Mouse (Mus musculus) hindbrain, embryonic 13.5 days (tissue): ENCODE measurements around the gene Inppl1. TPM values are rescaled to one million over a fixed set of nuclear protein-coding genes. Genes with fewer than 3 reads are reported as not detected.
A peak's percentile ranks its signal among the peaks of the same experiment; 100 is the strongest.

Experiments
- ATAC-seq: fragments of 200-750 bp; cut with Nextera tagmentation; 2 replicates; pipeline ENCODE4 v1.8.0; 2017; ENCODE audit warnings: moderate TSS enrichment; ENCODE audit not compliant: low FRiP score
- H3K27ac ChIP-seq: fragments of 300-500 bp; sonication (generic); 2 replicates; pipeline ENCODE4 v1.5.1; 2015; ENCODE audit warnings: inconsistent platforms, mild to moderate bottlenecking, moderate library complexity
- H3K27me3 ChIP-seq: fragments of 300-500 bp; sonication (generic); 2 replicates; pipeline ENCODE4 v1.6.1; 2015; ENCODE audit warnings: mild to moderate bottlenecking, inconsistent platforms
- H3K36me3 ChIP-seq: fragments of 300-500 bp; sonication (generic); 2 replicates; pipeline ENCODE4 v1.6.1; 2015; ENCODE audit warnings: mild to moderate bottlenecking, inconsistent platforms
- H3K4me1 ChIP-seq: fragments of 300-500 bp; sonication (generic); replicated peaks from 2 replicates; pipeline ENCODE4 v1.6.1; 2015; ENCODE audit warnings: inconsistent platforms
- H3K4me2 ChIP-seq: fragments of 300-500 bp; sonication (generic); 2 replicates; pipeline ENCODE4 v1.6.1; 2015; ENCODE audit warnings: inconsistent platforms, mild to moderate bottlenecking, moderate library complexity
- H3K4me3 ChIP-seq: fragments of 300-500 bp; sonication (generic); 2 replicates; pipeline ENCODE4 v1.5.1; 2015; ENCODE audit warnings: mild to moderate bottlenecking, inconsistent platforms
- H3K9ac ChIP-seq: fragments of 300-500 bp; sonication (generic); 2 replicates; pipeline ENCODE4 v1.6.1; 2015; ENCODE audit warnings: mild to moderate bottlenecking, inconsistent platforms
- H3K9me3 ChIP-seq: fragments of 300-500 bp; sonication (generic); 2 replicates; pipeline ENCODE4 v1.6.1; 2016; ENCODE audit warnings: inconsistent platforms
- WGBS: fragments of 180-500 bp; shearing (Covaris S2); methylation state at CpG from one replicate; pipeline ENCODE4 v1.1.7; 2015; 5-methylcytosine and 5-hydroxymethylcytosine counted together
- polyA plus RNA-seq: library from polyadenylated mRNA; unstranded; fragments of >200 nt; fragmentation: Nextera tagmentation; extraction: Ambion mirVana; gene quantifications from 2 replicates; pipeline ENCODE4 v1.2.1, GENCODE M21; 2015

Inppl1 gene
- polyA plus RNA-seq: 12.7 and 15.4 TPM in 2 replicates

- Histone ChIP-seq H3K4me2 (peak within 1 kb of the TSS; percentile 96), H3K9ac (peak within 1 kb of the TSS; percentile 85), H3K4me3 (peak within 1 kb of the TSS; percentile 64), H3K9me3 (no peaks in the 10 kb centered on the region), H3K27ac (peak within 1 kb of the TSS; percentile 89), H3K27me3 (peaks cover 20% of the 10 kb centered on the region; the same call in 1 of the 2 replicates), H3K36me3 (no peaks in the 10 kb centered on the region), H3K4me1 (peaks cover 47% of the 10 kb centered on the region)
- under 1% methylated on average over 64 of the region's 64 CpGs for WGBS
- ATAC-seq: peak; percentile 67
Measured at GRCm38 (mm10) chr7:101837606-101838471, at the start of gene Inppl1. Inppl1 (minus strand) TSS chr7:101838229.

GRCm38 (mm10) chr7:101886274-101886673 is 48.2 kb upstream of the Inppl1 start:
- Histone ChIP-seq H3K9me3 (no peaks in the 10 kb centered on the region), H3K4me3 (no peak overlapping the region), H3K4me2 (no peak overlapping the region), H3K36me3 (no peaks in the 10 kb centered on the region), H3K4me1 (no peaks in the 10 kb centered on the region), H3K9ac (no peak overlapping the region), H3K27ac (no peak overlapping the region), H3K27me3 (no peaks in the 10 kb centered on the region)
- no peak for ATAC-seq
- WGBS: 87% methylated on average over 6 of the region's 6 CpGs

- 98% methylated on average over 4 of the region's 4 CpGs for WGBS
- Histone ChIP-seq H3K27me3 (no peaks in the 10 kb centered on the region), H3K27ac (no peak overlapping the region), H3K4me2 (no peak overlapping the region), H3K9ac (no peak overlapping the region), H3K9me3 (no peaks in the 10 kb centered on the region), H3K4me3 (no peak overlapping the region), H3K4me1 (no peaks in the 10 kb centered on the region), H3K36me3 (no peaks in the 10 kb centered on the region)
- ATAC-seq: no peak
Measured at GRCm38 (mm10) chr7:101884160-101884559, 46.1 kb upstream of the Inppl1 start.

- no peak overlapping the region for H3K4me3 ChIP-seq
- no peak overlapping the region for H3K9ac ChIP-seq
- no peak overlapping the region for H3K27ac ChIP-seq
- no peaks in the 10 kb centered on the region for H3K36me3 ChIP-seq
- H3K9me3 ChIP-seq: no peaks in the 10 kb centered on the region
- H3K4me1 ChIP-seq: no peaks in the 10 kb centered on the region
- WGBS: 57% methylated on average over 9 of the region's 9 CpGs
- no peak overlapping the region for H3K4me2 ChIP-seq
- ATAC-seq: no peak
- H3K27me3 ChIP-seq: no peaks in the 10 kb centered on the region
Measured at GRCm38 (mm10) chr7:101882413-101883154, 44.6 kb upstream of the Inppl1 start.

- Histone ChIP-seq H3K9ac (no peak overlapping the region), H3K4me2 (no peak overlapping the region), H3K27me3 (no peaks in the 10 kb centered on the region), H3K36me3 (no peaks in the 10 kb centered on the region), H3K9me3 (no peaks in the 10 kb centered on the region), H3K27ac (no peak overlapping the region), H3K4me1 (no peaks in the 10 kb centered on the region), H3K4me3 (no peak overlapping the region)
- ATAC-seq: no peak
- 84% methylated on average over 4 of the region's 4 CpGs for WGBS
Measured at GRCm38 (mm10) chr7:101880855-101881254, 42.8 kb upstream of the Inppl1 start.

GRCm38 (mm10) chr7:101875978-101876377 is 37.9 kb upstream of the Inppl1 start:
- ATAC-seq: no peak
- WGBS: 97% methylated on average over 1 of the region's 1 CpGs
- Histone ChIP-seq H3K4me1 (no peaks in the 10 kb centered on the region), H3K27me3 (no peaks in the 10 kb centered on the region), H3K4me3 (no peak overlapping the region), H3K9ac (no peak overlapping the region), H3K4me2 (no peak overlapping the region), H3K9me3 (no peaks in the 10 kb centered on the region), H3K27ac (no peak overlapping the region), H3K36me3 (no peaks in the 10 kb centered on the region)

GRCm38 (mm10) chr7:101871296-101871695 is 33.3 kb upstream of the Inppl1 start:
- no peak overlapping the region for H3K4me2 ChIP-seq
- H3K27me3 ChIP-seq: no peaks in the 10 kb centered on the region
- no peaks in the 10 kb centered on the region for H3K36me3 ChIP-seq
- no peak for ATAC-seq
- WGBS: 85% methylated on average over 3 of the region's 3 CpGs
- no peaks in the 10 kb centered on the region for H3K9me3 ChIP-seq
- H3K9ac ChIP-seq: no peak overlapping the region
- no peak overlapping the region for H3K27ac ChIP-seq
- H3K4me3 ChIP-seq: no peak overlapping the region
- no peaks in the 10 kb centered on the region for H3K4me1 ChIP-seq

GRCm38 (mm10) chr7:101870629-101871028 is 32.6 kb upstream of the Inppl1 start, which contains the start of gene Folr1:
Folr1 (minus strand) TSS chr7:101870788.
- no peaks in the 10 kb centered on the region for H3K36me3 ChIP-seq
- no peak within 1 kb of the TSS for H3K4me2 ChIP-seq
- no peak within 1 kb of the TSS for H3K4me3 ChIP-seq
- no peak for ATAC-seq
- WGBS: 69% methylated on average over 2 of the region's 2 CpGs
- H3K27ac ChIP-seq: no peak within 1 kb of the TSS
- no peaks in the 10 kb centered on the region for H3K9me3 ChIP-seq
- no peak within 1 kb of the TSS for H3K9ac ChIP-seq
- H3K4me1 ChIP-seq: no peaks in the 10 kb centered on the region
- H3K27me3 ChIP-seq: no peaks in the 10 kb centered on the region

- ATAC-seq: no peak
- WGBS: 46% methylated on average over 7 of the region's 7 CpGs
Measured at GRCm38 (mm10) chr7:101869163-101869500, 31.1 kb upstream of the Inppl1 start.

GRCm38 (mm10) chr7:101868241-101869162 is 30.5 kb upstream of the Inppl1 start:
- no peak for ATAC-seq
- no peak overlapping the region for H3K4me3 ChIP-seq
- H3K27me3 ChIP-seq: no peaks in the 10 kb centered on the region
- H3K27ac ChIP-seq: no peak overlapping the region
- H3K4me1 ChIP-seq: no peaks in the 10 kb centered on the region
- H3K36me3 ChIP-seq: no peaks in the 10 kb centered on the region
- H3K9me3 ChIP-seq: no peaks in the 10 kb centered on the region
- 52% methylated on average over 13 of the region's 13 CpGs for WGBS
- no peak overlapping the region for H3K4me2 ChIP-seq
- H3K9ac ChIP-seq: no peak overlapping the region

More at GRCm38 (mm10) chr7:101869163-101869500, 31.1 kb upstream of the Inppl1 start:
- Histone ChIP-seq H3K4me2 (no peak overlapping the region), H3K9me3 (no peaks in the 10 kb centered on the region), H3K27ac (no peak overlapping the region), H3K9ac (no peak overlapping the region), H3K27me3 (no peaks in the 10 kb centered on the region), H3K36me3 (no peaks in the 10 kb centered on the region), H3K4me3 (no peak overlapping the region), H3K4me1 (no peaks in the 10 kb centered on the region)

GRCm38 (mm10) chr7:101867482-101867881 is 29.5 kb upstream of the Inppl1 start:
- Histone ChIP-seq H3K27ac (no peak overlapping the region), H3K4me1 (no peaks in the 10 kb centered on the region), H3K27me3 (no peaks in the 10 kb centered on the region), H3K36me3 (no peaks in the 10 kb centered on the region), H3K4me3 (no peak overlapping the region), H3K9me3 (no peaks in the 10 kb centered on the region), H3K4me2 (no peak overlapping the region), H3K9ac (no peak overlapping the region)
- WGBS: 95% methylated on average over 4 of the region's 4 CpGs
- no peak for ATAC-seq
